Mouse (Mus musculus): ENCODE data around the gene Grb2. TPM values are rescaled to one million over a fixed set of nuclear protein-coding genes. Genes with fewer than 3 reads are reported as not detected.

The Grb2 gene
- polyA plus RNA-seq, 1 experiment from 2014 or later, result 39.6 TPM

GRCm38 (mm10) chr11:115708956-115709828 is 795 bp upstream of the Grb2 start:
- WGBS, result 2% methylated on average over 23 of the region's 23 CpGs
- Histone ChIP-seq H3K4me3 (ENCODE audit: low read depth, low read length) (peak overlapping the region; percentile 99), H3K9me3 (ENCODE audit: control insufficient read depth, low read depth, low read length) (no peaks in the 10 kb centered on the region), H3K4me1 (ENCODE audit: control insufficient read depth, insufficient read depth, low read length) (peaks cover 14% of the 10 kb centered on the region), H3K27me3 (ENCODE audit: control insufficient read depth, insufficient read depth, low read length) (no peaks in the 10 kb centered on the region), H3K36me3 (ENCODE audit: control insufficient read depth, insufficient read depth, low read length) (no peaks in the 10 kb centered on the region), H3K4me2 (replicated peaks; ENCODE audit: low read depth, low read length) (peak overlapping the region; percentile 64), H3K9ac (replicated peaks; ENCODE audit: low read depth, low read length) (peak overlapping the region; percentile 11; the same call in 1 of the 2 replicates), H3K27ac (ENCODE audit: low read length) (peak overlapping the region; percentile 88)
- ATAC-seq (ENCODE audit: insufficient number of reproducible peaks, insufficient read depth, low FRiP score, low read depth), result peak; percentile 51

DNA sequence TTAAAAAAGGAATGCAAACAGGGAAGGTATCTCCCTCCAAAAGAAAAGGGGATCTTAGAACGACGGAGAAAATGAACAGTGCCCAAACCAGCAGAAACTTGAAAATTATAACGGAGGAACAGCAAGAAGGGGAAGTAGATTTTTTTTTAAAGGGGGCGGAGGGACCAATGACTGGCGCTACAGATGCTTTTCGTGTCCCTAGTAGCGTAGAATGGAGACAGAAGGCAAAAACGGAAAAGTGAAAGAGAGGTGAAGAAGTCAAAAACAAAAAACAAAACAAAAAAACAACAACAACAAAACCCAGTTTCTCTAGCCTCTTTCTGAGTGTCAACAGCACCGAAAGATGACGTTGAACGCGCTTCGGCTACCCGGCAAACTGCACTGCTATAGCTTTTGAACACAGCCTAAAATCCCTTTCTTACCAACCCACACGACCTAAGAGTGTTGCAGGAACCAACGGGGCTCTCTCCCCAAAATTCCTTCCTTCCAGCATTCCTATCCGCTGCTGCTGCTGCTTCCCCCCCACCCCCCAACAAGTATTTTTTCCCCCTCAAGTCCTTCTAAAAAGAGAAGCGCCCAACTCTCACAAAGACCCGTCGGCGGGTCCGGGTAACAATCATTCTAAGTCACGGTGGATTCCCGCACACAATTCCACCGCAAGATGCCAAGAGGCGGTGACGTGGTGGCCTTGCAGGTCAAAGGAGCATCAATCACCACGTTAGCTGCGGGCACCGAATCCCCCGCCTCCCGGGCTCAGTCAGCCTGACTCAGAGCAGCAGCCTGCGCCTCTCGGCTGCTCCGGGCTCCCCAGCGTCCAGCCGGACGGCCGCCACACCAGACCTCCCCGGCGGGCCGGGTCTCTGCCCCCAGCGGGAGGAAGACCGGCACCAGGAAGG is 836 bp downstream of the Grb2 start:
- Histone ChIP-seq H3K4me3 (ENCODE audit: low read depth, low read length) (peak overlapping the region; percentile 99), H3K27me3 (ENCODE audit: control insufficient read depth, insufficient read depth, low read length) (no peaks in the 10 kb centered on the region), H3K36me3 (ENCODE audit: control insufficient read depth, insufficient read depth, low read length) (no peaks in the 10 kb centered on the region), H3K27ac (ENCODE audit: low read length) (peak overlapping the region; percentile 88), H3K9me3 (ENCODE audit: control insufficient read depth, low read depth, low read length) (no peaks in the 10 kb centered on the region), H3K4me2 (replicated peaks; ENCODE audit: low read depth, low read length) (peak overlapping the region; percentile 92), H3K9ac (replicated peaks; ENCODE audit: low read depth, low read length) (peak overlapping the region; percentile 95), H3K4me1 (ENCODE audit: control insufficient read depth, insufficient read depth, low read length) (peaks cover 14% of the 10 kb centered on the region)
- under 1% methylated on average over 39 of the region's 44 CpGs for WGBS
- peak; percentile 12; the same call in 1 of the 2 replicates for ATAC-seq (ENCODE audit: insufficient number of reproducible peaks, insufficient read depth, low FRiP score, low read depth)

DNA sequence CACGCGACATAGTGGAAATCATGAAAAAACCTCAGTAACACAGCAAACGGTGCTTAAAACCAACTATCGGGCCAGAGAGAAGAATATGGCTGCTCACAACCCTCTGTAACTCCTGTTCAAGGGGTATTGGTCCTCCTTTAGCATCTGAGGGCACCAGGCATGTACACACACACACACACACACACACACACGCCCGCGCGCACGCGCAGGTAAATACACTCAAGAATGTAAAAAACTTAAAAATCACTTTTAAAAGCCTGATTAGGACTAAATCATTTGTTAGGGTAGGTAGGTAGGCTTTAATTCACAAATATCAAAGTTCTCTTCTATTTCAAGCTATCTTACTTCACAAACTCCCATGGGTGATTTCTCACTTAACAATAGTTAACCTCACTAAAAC is 1.8 kb downstream of the Grb2 start:
- no peak overlapping the region for H3K9ac ChIP-seq (replicated peaks; ENCODE audit: low read depth, low read length)
- peak overlapping the region; percentile 99 for H3K4me3 ChIP-seq (ENCODE audit: low read depth, low read length)

GRCm38 (mm10) chr11:115705561-115705960 is 2.8 kb downstream of the Grb2 start:
- no peaks in the 10 kb centered on the region for H3K9me3 ChIP-seq (ENCODE audit: control insufficient read depth, low read depth, low read length)
- H3K4me3 ChIP-seq (ENCODE audit: low read depth, low read length), result no peak overlapping the region
- WGBS, result 86% methylated on average over 2 of the region's 2 CpGs
- no peak overlapping the region for H3K27ac ChIP-seq (ENCODE audit: low read length)
- ATAC-seq (ENCODE audit: insufficient number of reproducible peaks, insufficient read depth, low FRiP score, low read depth), result no peak
- no peak overlapping the region for H3K9ac ChIP-seq (replicated peaks; ENCODE audit: low read depth, low read length)
- H3K27me3 ChIP-seq (ENCODE audit: control insufficient read depth, insufficient read depth, low read length), result no peaks in the 10 kb centered on the region
- H3K4me1 ChIP-seq (ENCODE audit: control insufficient read depth, insufficient read depth, low read length), result peaks cover 14% of the 10 kb centered on the region
- no peaks in the 10 kb centered on the region for H3K36me3 ChIP-seq (ENCODE audit: control insufficient read depth, insufficient read depth, low read length)
- H3K4me2 ChIP-seq (replicated peaks; ENCODE audit: low read depth, low read length), result no peak overlapping the region

More for the DNA sequence above, 1.8 kb downstream of the Grb2 start:
- H3K9me3 ChIP-seq (ENCODE audit: control insufficient read depth, low read depth, low read length), result no peaks in the 10 kb centered on the region
- WGBS, result 90% methylated on average over 10 of the region's 10 CpGs
- peak overlapping the region; percentile 92 for H3K4me2 ChIP-seq (replicated peaks; ENCODE audit: low read depth, low read length)
- H3K27me3 ChIP-seq (ENCODE audit: control insufficient read depth, insufficient read depth, low read length), result no peaks in the 10 kb centered on the region
- no peak overlapping the region for H3K27ac ChIP-seq (ENCODE audit: low read length)
- peaks cover 14% of the 10 kb centered on the region for H3K4me1 ChIP-seq (ENCODE audit: control insufficient read depth, insufficient read depth, low read length)
- ATAC-seq (ENCODE audit: insufficient number of reproducible peaks, insufficient read depth, low FRiP score, low read depth), result no peak
- no peaks in the 10 kb centered on the region for H3K36me3 ChIP-seq (ENCODE audit: control insufficient read depth, insufficient read depth, low read length)

GRCm38 (mm10) chr11:115704648-115705047 is 3.7 kb downstream of the Grb2 start:
- 91% methylated on average over 10 of the region's 10 CpGs for WGBS

DNA sequence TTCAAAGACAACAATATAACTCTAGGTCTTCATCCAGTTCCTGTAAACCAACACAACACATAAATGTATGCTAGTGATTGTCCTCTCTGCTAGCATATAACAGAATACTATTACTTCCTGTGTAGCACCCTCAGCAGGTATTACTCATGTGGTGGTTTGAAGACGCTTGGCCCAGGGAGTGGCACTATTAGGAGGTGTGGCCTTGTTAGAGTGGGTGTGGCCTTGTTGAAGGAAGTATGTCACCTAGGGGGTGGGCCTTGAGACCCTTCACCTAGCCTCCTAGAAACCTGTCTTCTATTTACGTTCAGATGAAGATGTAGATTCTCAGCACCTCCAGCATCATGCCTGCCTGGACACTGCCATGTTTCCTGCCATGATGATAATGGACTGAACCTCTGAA is 4.9 kb downstream of the Grb2 start:
- Histone ChIP-seq H3K4me3 (ENCODE audit: low read depth, low read length) (no peak overlapping the region), H3K9ac (replicated peaks; ENCODE audit: low read depth, low read length) (no peak overlapping the region), H3K9me3 (ENCODE audit: control insufficient read depth, low read depth, low read length) (no peaks in the 10 kb centered on the region), H3K36me3 (ENCODE audit: control insufficient read depth, insufficient read depth, low read length) (no peaks in the 10 kb centered on the region), H3K4me1 (ENCODE audit: control insufficient read depth, insufficient read depth, low read length) (peaks cover 17% of the 10 kb centered on the region), H3K4me2 (replicated peaks; ENCODE audit: low read depth, low read length) (no peak overlapping the region), H3K27ac (ENCODE audit: low read length) (no peak overlapping the region), H3K27me3 (ENCODE audit: control insufficient read depth, insufficient read depth, low read length) (no peaks in the 10 kb centered on the region)
- WGBS, result 86% methylated on average over 2 of the region's 2 CpGs
- no peak for ATAC-seq (ENCODE audit: insufficient number of reproducible peaks, insufficient read depth, low FRiP score, low read depth)

More at GRCm38 (mm10) chr11:115704648-115705047, 3.7 kb downstream of the Grb2 start:
- H3K9ac ChIP-seq (replicated peaks; ENCODE audit: low read depth, low read length), result no peak overlapping the region
- no peak overlapping the region for H3K4me2 ChIP-seq (replicated peaks; ENCODE audit: low read depth, low read length)
- no peak for ATAC-seq (ENCODE audit: insufficient number of reproducible peaks, insufficient read depth, low FRiP score, low read depth)
- no peak overlapping the region for H3K27ac ChIP-seq (ENCODE audit: low read length)
- no peaks in the 10 kb centered on the region for H3K36me3 ChIP-seq (ENCODE audit: control insufficient read depth, insufficient read depth, low read length)
- peaks cover 20% of the 10 kb centered on the region for H3K4me1 ChIP-seq (ENCODE audit: control insufficient read depth, insufficient read depth, low read length)
- H3K9me3 ChIP-seq (ENCODE audit: control insufficient read depth, low read depth, low read length), result no peaks in the 10 kb centered on the region
- no peak overlapping the region for H3K4me3 ChIP-seq (ENCODE audit: low read depth, low read length)
- H3K27me3 ChIP-seq (ENCODE audit: control insufficient read depth, insufficient read depth, low read length), result no peaks in the 10 kb centered on the region

DNA sequence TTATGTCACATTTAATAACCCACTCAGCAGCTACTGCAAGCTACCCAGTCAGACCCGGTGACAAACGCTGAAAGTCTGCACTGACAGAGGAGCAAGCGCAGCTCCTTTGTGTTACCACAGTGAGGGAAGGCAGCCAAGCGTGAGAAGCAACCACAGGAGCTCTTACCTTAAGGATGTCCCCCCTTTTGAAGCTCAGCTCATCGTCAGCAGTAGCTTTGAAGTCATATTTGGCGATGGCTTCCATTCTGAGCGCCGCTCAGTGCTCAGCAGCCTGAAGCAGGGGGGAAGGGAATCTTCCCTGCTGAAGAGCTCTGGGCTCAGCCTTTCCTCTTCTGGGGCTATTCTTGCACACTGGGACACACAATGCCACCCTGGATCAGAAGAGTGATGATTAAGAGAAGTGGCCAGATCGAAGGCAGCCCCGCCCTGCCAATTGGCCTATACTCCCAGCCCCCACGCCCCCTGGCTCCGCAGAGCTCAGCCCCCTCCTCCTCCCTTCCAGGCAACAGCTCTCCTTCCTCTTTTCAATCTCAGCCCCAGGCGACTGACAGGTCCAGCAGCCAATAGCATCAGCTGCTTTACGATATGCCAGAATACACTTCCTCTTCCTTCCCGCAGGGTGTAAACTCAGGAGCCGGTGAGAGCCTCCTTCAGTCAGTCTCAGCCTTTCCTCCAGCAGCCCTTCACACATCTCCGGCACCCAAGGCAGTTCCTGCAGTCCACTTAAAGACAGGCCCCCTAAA is 9.2 kb downstream of the Grb2 start:
- Histone ChIP-seq H3K9ac (replicated peaks; ENCODE audit: low read depth, low read length) (peak overlapping the region; percentile 61), H3K4me3 (ENCODE audit: low read depth, low read length) (peak overlapping the region; percentile 60), H3K36me3 (ENCODE audit: control insufficient read depth, insufficient read depth, low read length) (peaks cover 9% of the 10 kb centered on the region), H3K4me2 (replicated peaks; ENCODE audit: low read depth, low read length) (peak overlapping the region; percentile 94), H3K27ac (ENCODE audit: low read length) (peak overlapping the region; percentile 66; the same call in 1 of the 2 replicates), H3K4me1 (ENCODE audit: control insufficient read depth, insufficient read depth, low read length) (peaks cover 9% of the 10 kb centered on the region), H3K27me3 (ENCODE audit: control insufficient read depth, insufficient read depth, low read length) (no peaks in the 10 kb centered on the region), H3K9me3 (ENCODE audit: control insufficient read depth, low read depth, low read length) (no peaks in the 10 kb centered on the region)
- 13% methylated on average over 17 of the region's 17 CpGs for WGBS
- ATAC-seq (ENCODE audit: insufficient number of reproducible peaks, insufficient read depth, low FRiP score, low read depth), result peak; percentile 88

GRCm38 (mm10) chr11:115697722-115698121 is 10.7 kb downstream of the Grb2 start:
- Histone ChIP-seq H3K9me3 (ENCODE audit: control insufficient read depth, low read depth, low read length) (no peaks in the 10 kb centered on the region), H3K4me3 (ENCODE audit: low read depth, low read length) (no peak overlapping the region), H3K27ac (ENCODE audit: low read length) (no peak overlapping the region), H3K4me1 (ENCODE audit: control insufficient read depth, insufficient read depth, low read length) (peaks cover 9% of the 10 kb centered on the region), H3K4me2 (replicated peaks; ENCODE audit: low read depth, low read length) (no peak overlapping the region), H3K27me3 (ENCODE audit: control insufficient read depth, insufficient read depth, low read length) (no peaks in the 10 kb centered on the region), H3K9ac (replicated peaks; ENCODE audit: low read depth, low read length) (no peak overlapping the region), H3K36me3 (ENCODE audit: control insufficient read depth, insufficient read depth, low read length) (peaks cover 9% of the 10 kb centered on the region)
- WGBS, result 69% methylated on average over 3 of the region's 3 CpGs
- ATAC-seq (ENCODE audit: insufficient number of reproducible peaks, insufficient read depth, low FRiP score, low read depth), result no peak
